Mouse (Mus musculus): ENCODE measurements around the gene Zbtb1. TPM values are rescaled to one million over a fixed set of nuclear protein-coding genes. Genes with fewer than 3 reads are reported as not detected.

Zbtb1 gene
- total and polyA plus RNA-seq, 3 experiments: 1.1 to 3.9 (median 3.0) TPM

- Histone ChIP-seq H3K27me3 (ENCODE audit: control insufficient read depth, insufficient read depth, low read length) (no peaks in the 10 kb centered on the region), H3K79me2 (replicated peaks; ENCODE audit: control insufficient read depth, insufficient read depth, low read length) (no peaks in the 10 kb centered on the region), H3K36me3 (ENCODE audit: control insufficient read depth, insufficient read depth, low read length) (no peaks in the 10 kb centered on the region), H3K9ac (ENCODE audit: low read depth, low read length) (no peak overlapping the region), H3K27ac (no peak overlapping the region), H3K4me1 (ENCODE audit: control insufficient read depth, insufficient read depth, low read length) (no peaks in the 10 kb centered on the region), H3K4me3 (no peak overlapping the region)
- WGBS: 73% methylated on average over 6 of the region's 6 CpGs
- intact Hi-C loops (cut with DNase I): no loop called here
- DNase-seq: no peak
- no peak for TF ChIP-seq CTCF (IDR thresholded peaks at IDR 0.05)
- no peak for TF ChIP-seq EP300 (IDR thresholded peaks at IDR 0.05; ENCODE audit: insufficient read depth, low read depth, low read length)
- TF ChIP-seq POLR2A (IDR thresholded peaks at IDR 0.05; ENCODE audit: insufficient read depth, low read depth, low read length): no peak
Observed at GRCm38 (mm10) chr12:76444862-76445261, 74.8 kb downstream of the Zbtb1 start.

- TF ChIP-seq POLR2A (IDR thresholded peaks at IDR 0.05; ENCODE audit: insufficient read depth, low read depth, low read length) (no peak), CTCF (IDR thresholded peaks at IDR 0.05) (no peak), EP300 (IDR thresholded peaks at IDR 0.05; ENCODE audit: insufficient read depth, low read depth, low read length) (no peak)
- Histone ChIP-seq H3K79me2 (replicated peaks; ENCODE audit: control insufficient read depth, insufficient read depth, low read length) (no peaks in the 10 kb centered on the region), H3K27ac (no peak overlapping the region), H3K9ac (ENCODE audit: low read depth, low read length) (no peak overlapping the region), H3K4me1 (ENCODE audit: control insufficient read depth, insufficient read depth, low read length) (no peaks in the 10 kb centered on the region), H3K4me3 (no peak overlapping the region), H3K36me3 (ENCODE audit: control insufficient read depth, insufficient read depth, low read length) (no peaks in the 10 kb centered on the region), H3K27me3 (ENCODE audit: control insufficient read depth, insufficient read depth, low read length) (no peaks in the 10 kb centered on the region)
- WGBS: 92% methylated on average over 11 of the region's 11 CpGs
- intact Hi-C loops (cut with DNase I): no loop called here
- no peak for DNase-seq
Observed at GRCm38 (mm10) chr12:76446201-76446600, 76.1 kb downstream of the Zbtb1 start.

Other genes starting within 250 kb of the Zbtb1 start
- not detected for gene Esr2, start 193.0 kb upstream of the Zbtb1 start, total RNA-seq (2021)
- gene Esr2, start 193.0 kb upstream of the Zbtb1 start, polyA plus RNA-seq (2012; rRNA removed): 0.06 and 0.18 TPM in 2 replicates
- gene Tex21, start 123.5 kb upstream of the Zbtb1 start, total RNA-seq (2021): not detected
- not detected in 2 replicates for gene Tex21, start 123.5 kb upstream of the Zbtb1 start, polyA plus RNA-seq (2012; rRNA removed)
- 10 to 100 TPM; 27.4 to 30.2 TPM for gene Mthfd1, start 115.0 kb upstream of the Zbtb1 start, total RNA-seq (2021)
- 16.9 and 25.6 TPM in 2 replicates for gene Mthfd1, start 115.0 kb upstream of the Zbtb1 start, polyA plus RNA-seq (2012; rRNA removed)
- gene Akap5, start 45.4 kb upstream of the Zbtb1 start, total RNA-seq (2021): 1 to 10 TPM; 1.0 to 1.7 TPM
- gene Akap5, start 45.4 kb upstream of the Zbtb1 start, polyA plus RNA-seq (2012; rRNA removed): 1.1 and 2.3 TPM in 2 replicates
- gene Zbtb25, start 664 bp upstream of the Zbtb1 start, total RNA-seq (2021): 1 to 10 TPM; 6.8 to 7.9 TPM
- 6.0 and 13.4 TPM in 2 replicates for gene Zbtb25, start 664 bp upstream of the Zbtb1 start, polyA plus RNA-seq (2012; rRNA removed)
- 1 to 10 TPM; 5.0 to 5.1 TPM for gene Hspa2, start 33.9 kb downstream of the Zbtb1 start, total RNA-seq (2021)
- gene Hspa2, start 33.9 kb downstream of the Zbtb1 start, polyA plus RNA-seq (2012; rRNA removed): 6.6 and 7.7 TPM in 2 replicates
- gene Ppp1r36, start 47.3 kb downstream of the Zbtb1 start, total RNA-seq (2021): under 1 TPM; 0.14 to 0.16 TPM
- gene Ppp1r36, start 47.3 kb downstream of the Zbtb1 start, polyA plus RNA-seq (2012; rRNA removed): 0.09 and 0.41 TPM in 2 replicates
- gene Plekhg3, start 160.6 kb downstream of the Zbtb1 start, total RNA-seq (2021): 10 to 100 TPM; 11.6 to 13.6 TPM
- 12.9 and 16.8 TPM in 2 replicates for gene Plekhg3, start 160.6 kb downstream of the Zbtb1 start, polyA plus RNA-seq (2012; rRNA removed)